Mouse (Mus musculus): ENCODE measurements at regions not wholly inside any gene's neighbourhood (a gene's known extent, or its start where the extent isn't known, plus 50 kb on each side); places are given as distances from the start of the nearest gene placed in this dataset.

- peak; percentile 17 to 32 for DNase-seq (ENCODE audit: low spot score in 2 of 2)
Observed at GRCm38 (mm10) chr4:53386309-53386708, 53.9 kb upstream of the Slc44a1 start.

GRCm38 (mm10) chr4:53384761-53385160, 55.5 kb upstream of the Slc44a1 start:
- peak; percentile 85 to 90 for DNase-seq (ENCODE audit: low spot score in 2 of 2)

- no peak for DNase-seq (ENCODE audit: low spot score in 2 of 2)
Observed at GRCm38 (mm10) chr4:53384104-53384503, 56.1 kb upstream of the Slc44a1 start.

GRCm38 (mm10) chr4:53382012-53382411, 58.2 kb upstream of the Slc44a1 start:
- DNase-seq (ENCODE audit: low spot score in 2 of 2): no peak

- no peak for DNase-seq (ENCODE audit: low spot score in 2 of 2)
Observed at GRCm38 (mm10) chr4:53379855-53380254, 60.4 kb upstream of the Slc44a1 start.

GRCm38 (mm10) chr4:53376995-53377394, 63.2 kb upstream of the Slc44a1 start:
- no peak for DNase-seq (ENCODE audit: low spot score in 2 of 2)

GRCm38 (mm10) chr4:53356374-53356773, 83.8 kb upstream of the Slc44a1 start:
- DNase-seq (ENCODE audit: low spot score in 2 of 2): peak; percentile 9 to 22

- peak; percentile 31 for DNase-seq (ENCODE audit: low spot score in 2 of 2)
Observed at GRCm38 (mm10) chr4:53354961-53355360, 85.3 kb upstream of the Slc44a1 start.

GRCm38 (mm10) chr4:53353399-53354090, 86.7 kb upstream of the Slc44a1 start:
- DNase-seq (ENCODE audit: low spot score in 2 of 2): no peak

GRCm38 (mm10) chr4:53351104-53351607, 89.1 kb upstream of the Slc44a1 start:
- DNase-seq (ENCODE audit: low spot score in 2 of 2): no peak

GRCm38 (mm10) chr4:53345346-53345745, 94.9 kb upstream of the Slc44a1 start:
- DNase-seq (ENCODE audit: low spot score in 2 of 2): no peak

GRCm38 (mm10) chr4:53344546-53344945, 95.7 kb upstream of the Slc44a1 start:
- DNase-seq (ENCODE audit: low spot score in 2 of 2): no peak

GRCm38 (mm10) chr4:53341181-53341580, 99.0 kb upstream of the Slc44a1 start:
- DNase-seq (ENCODE audit: low spot score in 2 of 2): no peak

GRCm38 (mm10) chr4:53340021-53340667, 100.1 kb upstream of the Slc44a1 start:
- DNase-seq (ENCODE audit: low spot score in 2 of 2): no peak

GRCm38 (mm10) chr4:53339125-53340020, 100.8 kb upstream of the Slc44a1 start:
- DNase-seq (ENCODE audit: low spot score in 2 of 2): no peak

GRCm38 (mm10) chr4:53338479-53338878, 101.7 kb upstream of the Slc44a1 start:
- no peak for DNase-seq (ENCODE audit: low spot score in 2 of 2)

GRCm38 (mm10) chr4:53337784-53338183, 102.4 kb upstream of the Slc44a1 start:
- no peak for DNase-seq (ENCODE audit: low spot score in 2 of 2)

- no peak for DNase-seq (ENCODE audit: low spot score in 2 of 2)
Observed at GRCm38 (mm10) chr4:53327382-53328165, 112.6 kb upstream of the Slc44a1 start.

- DNase-seq (ENCODE audit: low spot score in 2 of 2): no peak
Observed at GRCm38 (mm10) chr4:53323838-53324237, 116.4 kb upstream of the Slc44a1 start.

GRCm38 (mm10) chr4:53323195-53323594, 117.0 kb upstream of the Slc44a1 start:
- no peak for DNase-seq (ENCODE audit: low spot score in 2 of 2)

- no peak for DNase-seq (ENCODE audit: low spot score in 2 of 2)
Observed at GRCm38 (mm10) chr4:53322484-53322883, 117.7 kb upstream of the Slc44a1 start.
